ENCODE assay signal across 7 mouse cellular contexts in the genomic region with DNA sequence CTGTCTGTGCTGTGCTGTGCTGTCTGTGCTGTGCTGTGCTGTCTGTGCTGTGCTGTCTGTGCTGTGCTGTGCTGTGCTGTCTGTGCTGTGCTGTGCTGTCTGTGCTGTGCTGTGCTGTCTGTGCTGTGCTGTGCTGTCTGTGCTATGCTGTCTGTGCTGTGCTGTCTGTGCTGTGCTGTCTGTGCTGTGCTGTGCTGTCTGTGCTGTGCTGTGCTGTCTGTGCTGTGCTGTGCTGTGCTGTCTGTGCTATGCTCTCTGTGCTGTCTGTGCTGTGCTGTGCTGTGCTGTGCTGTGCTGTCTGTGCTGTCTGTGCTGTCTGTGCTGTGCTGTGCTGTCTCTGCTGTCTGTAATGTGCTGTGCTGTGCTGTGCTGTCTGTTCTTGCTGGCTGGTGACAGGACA.
A peak's percentile ranks its signal among the peaks of the same experiment; 100 is the strongest.
DNase-seq lines count a peak whose midpoint lies in the region; ATAC-seq and TF ChIP-seq lines count a peak whose summit lies in the region.
"Not testable (repeated sequence)": the region's sequence is repeated elsewhere in the genome, so short reads cannot be mapped to it uniquely, and the experiment has no call there.

No protein-coding gene starts in this region.

- not testable (repeated sequence) for H3K27ac ChIP-seq in forebrain, embryonic 12.5 days; heart, embryonic 14.5 days (replicated peaks in 1 of 2; ENCODE audit: control insufficient read depth in 1 of 2, insufficient read depth in 1 of 2, low read depth in 2 of 2, low read length in 2 of 2); kidney, embryonic 14.5 days (ENCODE audit: low read depth, low read length); liver, embryonic 11.5 days (ENCODE audit: low read depth, low read length); neural tube, embryonic 13.5 days (replicated peaks)

- H3K4me3 ChIP-seq in forebrain, embryonic 12.5 days (replicated peaks); heart, embryonic 14.5 days (ENCODE audit: control insufficient read depth in 1 of 2, insufficient read depth in 1 of 2, low read depth in 1 of 2, low read length in 2 of 2); kidney, embryonic 14.5 days (ENCODE audit: low read length); liver, embryonic 11.5 days (ENCODE audit: low read depth, low read length); neural tube, embryonic 13.5 days: not testable (repeated sequence)

- not testable (repeated sequence) for H3K9ac ChIP-seq in forebrain, embryonic 12.5 days; heart, embryonic 14.5 days (ENCODE audit: low read length); kidney, embryonic 14.5 days (ENCODE audit: low read depth, low read length); liver, embryonic 11.5 days (ENCODE audit: low read depth, low read length); neural tube, embryonic 13.5 days

- H3K27me3 ChIP-seq in forebrain, embryonic 12.5 days; heart, embryonic 14.5 days (ENCODE audit: control insufficient read depth, insufficient read depth, low read length); kidney, embryonic 14.5 days (ENCODE audit: control insufficient read depth, insufficient read depth, low read length); liver, embryonic 11.5 days (replicated peaks; ENCODE audit: control insufficient read depth, insufficient read depth, low read length); neural tube, embryonic 13.5 days: not testable (repeated sequence)

- not testable (repeated sequence) for TF ChIP-seq CTCF in brain, embryonic 14.5 days (IDR thresholded peaks at IDR 0.05; ENCODE audit: borderline replicate concordance, extremely low read depth, insufficient read depth, insufficient read length)

- not testable (repeated sequence) for H3K4me2 ChIP-seq in forebrain, embryonic 12.5 days; heart, embryonic 14.5 days (ENCODE audit: low read length); kidney, embryonic 14.5 days (replicated peaks; ENCODE audit: low read depth, low read length); liver, embryonic 11.5 days; neural tube, embryonic 13.5 days

- not testable (repeated sequence) for H3K4me1 ChIP-seq in forebrain, embryonic 12.5 days; heart, embryonic 14.5 days (ENCODE audit: control insufficient read depth in 2 of 2, insufficient read depth in 2 of 2, low read length in 2 of 2); kidney, embryonic 14.5 days (ENCODE audit: control insufficient read depth, insufficient read depth, low read length); liver, embryonic 11.5 days (replicated peaks; ENCODE audit: control insufficient read depth, insufficient read depth, low read length); neural tube, embryonic 13.5 days (replicated peaks)

- DNase-seq in brain, embryonic 14.5 days (ENCODE audit: low read depth): peak; percentile 60
- not testable (repeated sequence) for DNase-seq in liver, embryonic 11.5 days (ENCODE audit: low spot score)

- peaks cover 42% of the 10 kb centered on the region for H3K9me3 ChIP-seq in forebrain, embryonic 12.5 days
- peaks cover 36% of the 10 kb centered on the region for H3K9me3 ChIP-seq in heart, embryonic 14.5 days (ENCODE audit: control insufficient read depth, low read length)
- peaks cover 34% of the 10 kb centered on the region for H3K9me3 ChIP-seq in kidney, embryonic 14.5 days (ENCODE audit: control insufficient read depth, low read length)
- H3K9me3 ChIP-seq in liver, embryonic 11.5 days (ENCODE audit: control insufficient read depth, low read length): peaks cover 32% of the 10 kb centered on the region
- H3K9me3 ChIP-seq in neural tube, embryonic 13.5 days: peaks cover 44% of the 10 kb centered on the region

- TF ChIP-seq POLR2A in brain, embryonic 14.5 days (IDR thresholded peaks at IDR 0.05; ENCODE audit: borderline replicate concordance, extremely low read depth, insufficient read depth, insufficient read length, poor library complexity, severe bottlenecking): not testable (repeated sequence)

- H3K36me3 ChIP-seq in forebrain, embryonic 12.5 days (replicated peaks); heart, embryonic 14.5 days (ENCODE audit: control insufficient read depth, insufficient read depth, low read length); kidney, embryonic 14.5 days (ENCODE audit: control insufficient read depth, insufficient read depth, low read length); liver, embryonic 11.5 days (ENCODE audit: control insufficient read depth, insufficient read depth, low read length); neural tube, embryonic 13.5 days: not testable (repeated sequence)

- ATAC-seq in forebrain, embryonic 12.5 days (ENCODE audit: low FRiP score): peak; percentile 31; the same call in 1 of the 2 replicates
- ATAC-seq in heart, embryonic 14.5 days (ENCODE audit: insufficient number of reproducible peaks, insufficient read depth, low FRiP score, low read depth): peak; percentile 53
- peak; percentile 51 for ATAC-seq in kidney, embryonic 14.5 days (ENCODE audit: low FRiP score, low TSS enrichment)
- peak; percentile 55 for ATAC-seq in liver, embryonic 11.5 days (replicated peaks; ENCODE audit: low FRiP score)
- ATAC-seq in megakaryocyte-erythroid progenitor cell, adult 5-6 weeks (replicated peaks; ENCODE audit: low FRiP score, low TSS enrichment, poor library complexity, severe bottlenecking): peak; percentile 31
- ATAC-seq in neural tube, embryonic 13.5 days (ENCODE audit: low read depth): peak; percentile 71
